Mouse (Mus musculus) retina, adult 2 months (tissue): ENCODE data around the gene Lmntd2.

Experiments
- DNase-seq: peaks from one replicate; pipeline ENCODE4 v3.0.0-alpha.2; 2012; ENCODE audit warnings: low read depth, low spot score

The Lmntd2 gene

DNA sequence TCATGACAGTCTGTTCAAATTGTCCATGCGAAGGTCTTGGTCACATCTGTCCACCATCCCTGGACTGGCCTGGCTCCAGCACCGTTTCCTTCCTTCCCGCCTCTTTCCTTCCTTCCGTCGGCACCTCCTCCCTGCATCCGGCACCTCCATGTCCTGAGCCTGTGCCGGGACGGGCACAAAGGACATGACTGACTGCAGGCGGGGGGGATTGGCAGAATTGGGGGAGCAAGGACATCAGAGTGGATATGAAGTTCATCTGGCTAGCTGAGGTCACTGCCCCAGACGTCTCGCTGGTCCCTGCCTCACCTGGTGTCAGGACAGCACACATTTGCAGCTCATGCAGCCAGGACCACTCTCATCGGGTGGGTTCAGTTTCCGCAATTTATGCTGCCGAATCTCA is 22.8 kb downstream of the Lmntd2 start:
- DNase-seq = no peak

DNA sequence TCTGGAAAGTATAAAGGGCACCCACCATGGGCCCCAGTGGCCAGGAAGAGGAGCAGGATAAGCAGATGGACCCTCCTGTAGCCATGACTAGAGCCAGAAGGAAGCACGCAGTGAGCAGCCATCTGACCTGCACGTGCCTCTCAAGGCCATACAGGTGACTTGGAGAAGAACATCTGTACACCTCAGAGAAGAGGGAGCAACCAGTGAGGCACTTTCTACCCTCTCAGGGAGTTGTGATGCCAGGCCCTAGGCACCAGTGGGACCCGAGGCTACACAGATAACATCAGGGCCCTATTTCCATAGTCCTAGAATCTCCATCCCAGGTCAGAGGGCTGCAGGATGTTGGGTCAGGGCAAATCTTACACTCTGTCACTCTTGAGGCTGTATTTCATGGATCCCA is 23.7 kb downstream of the Lmntd2 start:
- no peak for DNase-seq

DNA sequence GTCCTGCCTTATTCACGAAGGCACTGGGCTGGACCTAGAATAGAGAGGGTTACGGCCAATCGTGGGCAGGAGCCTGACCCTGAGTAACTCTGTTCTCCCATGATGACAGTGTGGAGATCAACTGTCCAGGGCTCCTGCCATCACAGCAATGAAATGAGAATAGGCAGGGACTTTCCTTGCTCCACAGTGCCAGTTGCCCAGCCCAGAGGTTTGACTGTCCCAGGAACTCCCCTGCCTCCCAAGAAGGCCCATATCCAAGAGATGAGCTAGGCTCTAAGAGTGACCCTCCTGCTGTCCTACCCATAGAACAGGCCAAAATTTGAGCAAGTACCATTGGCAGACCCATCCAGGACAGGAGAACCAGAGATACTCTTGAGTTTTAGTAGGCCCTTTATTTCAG is 25.1 kb downstream of the Lmntd2 start:
- DNase-seq = no peak

DNA sequence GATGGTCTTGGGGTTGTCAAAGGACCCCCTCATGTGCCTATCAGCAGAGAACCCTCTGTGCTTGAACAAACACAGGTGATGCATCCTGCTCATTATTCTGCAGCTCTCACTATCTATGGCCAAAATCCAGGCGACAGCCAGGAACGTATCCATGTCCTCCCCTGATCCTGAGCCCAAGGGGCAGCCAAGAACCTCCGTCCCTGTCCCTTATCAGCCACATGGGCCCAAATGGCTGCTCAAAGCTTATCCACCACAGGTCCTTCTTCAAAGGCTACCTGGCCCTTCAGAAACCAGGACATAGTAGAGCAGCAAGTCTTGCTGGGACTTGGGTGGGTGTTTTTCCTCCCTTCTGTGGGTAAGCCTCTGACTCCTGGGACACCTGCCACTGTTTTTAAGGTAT is 25.7 kb downstream of the Lmntd2 start:
- no peak for DNase-seq

DNA sequence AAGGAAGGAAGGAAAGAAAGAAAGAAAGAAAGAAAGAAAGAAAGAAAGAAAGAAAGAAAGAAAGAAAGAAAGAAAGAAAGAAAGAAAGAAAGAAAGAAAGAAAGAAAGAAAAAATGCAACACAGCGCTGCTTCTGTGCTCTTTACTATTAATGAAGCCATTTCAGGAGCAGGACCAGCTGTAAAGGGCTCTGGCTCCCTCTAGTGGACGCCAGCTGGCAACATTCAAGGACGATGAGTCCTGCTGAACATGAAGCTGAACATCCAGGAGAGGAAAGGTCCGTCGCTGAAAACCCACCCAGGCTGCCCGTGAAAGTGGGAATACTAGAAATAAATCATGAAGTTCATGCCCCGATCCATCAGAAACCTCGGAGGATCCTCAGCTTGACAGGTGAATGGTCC is 37.7 kb downstream of the Lmntd2 start:
- DNase-seq = peak; percentile 80

DNA sequence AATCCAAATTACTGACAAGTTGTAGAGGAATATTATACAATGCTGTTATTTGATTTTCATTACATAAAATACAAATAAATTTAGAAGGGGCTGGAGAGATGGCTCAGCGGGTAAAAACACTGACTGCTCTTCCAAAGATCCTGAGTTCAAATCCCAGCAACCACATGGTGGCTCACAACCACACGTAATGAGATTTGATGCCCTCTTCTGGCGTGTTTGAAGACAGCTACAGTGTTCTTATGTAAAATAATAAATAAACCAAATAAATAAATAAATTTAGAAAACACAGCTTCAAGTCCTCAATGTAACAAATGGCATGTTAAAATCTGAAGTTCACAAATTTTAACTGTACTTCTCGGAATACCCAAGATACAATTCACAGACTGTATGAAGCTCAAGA is 38.8 kb downstream of the Lmntd2 start:
- DNase-seq = no peak

DNA sequence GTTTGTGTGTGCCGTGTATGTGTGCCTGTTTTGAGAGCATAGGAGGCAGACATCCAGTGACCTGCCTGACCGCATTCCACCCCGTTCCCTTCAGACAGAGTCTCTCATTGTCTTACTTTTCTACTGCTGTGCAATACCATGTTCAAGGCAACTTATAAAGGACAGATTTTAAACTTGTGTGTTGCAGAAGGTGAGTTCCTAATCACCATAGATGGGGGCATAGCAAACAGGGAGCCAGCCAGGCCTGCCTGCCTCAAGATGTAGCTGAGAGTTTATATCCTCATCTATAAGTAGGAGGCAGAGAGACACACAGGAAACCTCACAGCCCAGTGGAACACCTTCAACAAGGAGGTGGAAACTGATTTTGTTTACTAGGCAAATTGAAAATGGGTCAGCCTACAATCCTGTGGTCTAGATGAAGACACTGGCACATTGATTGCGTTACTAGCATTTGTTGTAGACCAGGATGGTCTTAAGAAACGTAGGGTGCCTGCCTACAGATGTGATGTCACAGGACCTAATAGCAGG is 40.5 kb downstream of the Lmntd2 start:
- no peak for DNase-seq

DNA sequence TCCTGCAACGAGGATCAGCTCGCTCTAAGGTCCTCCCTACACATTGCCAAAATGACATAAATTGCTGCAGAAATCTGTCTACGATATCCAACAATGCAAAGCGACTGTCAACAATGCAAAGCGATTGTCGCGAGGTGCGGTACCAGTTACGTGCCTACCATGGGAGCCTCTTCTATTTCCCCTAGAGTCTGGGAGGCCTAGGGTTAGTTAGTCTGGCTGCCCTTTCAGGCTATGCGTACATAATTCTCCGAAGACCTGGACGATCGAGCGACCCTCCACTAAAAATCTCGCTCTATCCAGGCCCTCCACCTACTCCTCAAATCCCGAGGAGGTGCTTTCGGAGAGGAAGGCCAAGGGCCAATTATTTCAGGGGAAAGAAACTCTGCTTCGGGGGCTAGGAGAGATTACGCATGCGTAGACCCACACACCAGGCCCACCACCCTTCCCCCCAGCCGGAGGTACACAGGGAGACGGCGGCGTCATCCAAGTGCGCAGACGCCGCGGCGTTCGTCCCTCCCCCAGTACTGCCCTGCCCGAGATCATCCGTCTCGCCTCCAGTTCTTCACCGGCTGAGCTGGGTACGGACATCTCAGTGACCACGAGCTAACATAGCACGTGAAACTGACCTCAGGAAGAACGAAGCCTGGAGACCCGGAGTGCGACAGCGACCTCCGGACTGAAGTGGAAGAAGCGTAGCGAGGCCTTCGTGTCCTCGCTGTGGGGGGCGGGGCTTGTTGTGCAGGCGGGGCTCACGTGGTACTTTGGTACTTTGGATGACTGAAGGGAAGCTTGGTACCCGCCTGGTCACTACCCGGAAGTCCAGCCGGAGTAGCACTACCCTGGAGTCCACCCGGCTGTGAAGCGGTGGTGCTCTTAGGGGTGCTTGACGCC is 41.5 kb downstream of the Lmntd2 start, which contains the start of gene Rnh1:
Gene Rnh1 (minus strand): TSS at position 742 of the 891 bp plus-strand sequence.
- peak; percentile 81 for DNase-seq

DNA sequence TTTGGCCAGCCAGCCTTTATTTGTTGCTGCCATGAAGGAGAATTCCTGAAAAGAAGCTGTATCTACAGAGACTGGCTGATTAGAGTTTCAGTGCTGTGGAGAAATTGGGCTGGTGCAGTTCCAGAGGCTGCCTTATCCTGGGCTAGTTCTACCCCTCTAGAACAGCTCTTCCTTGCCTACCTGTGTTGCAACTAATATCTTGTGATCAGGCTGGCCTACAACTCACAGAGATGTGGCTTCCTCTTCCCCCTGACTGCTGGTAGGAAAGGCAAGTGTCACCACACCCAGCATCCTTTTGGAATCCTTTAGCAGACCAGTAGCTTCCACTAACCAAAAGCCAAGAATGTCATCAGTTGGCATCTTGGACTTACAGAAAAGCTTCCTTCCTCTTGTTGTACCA is 44.0 kb downstream of the Lmntd2 start:
- no peak for DNase-seq

DNA sequence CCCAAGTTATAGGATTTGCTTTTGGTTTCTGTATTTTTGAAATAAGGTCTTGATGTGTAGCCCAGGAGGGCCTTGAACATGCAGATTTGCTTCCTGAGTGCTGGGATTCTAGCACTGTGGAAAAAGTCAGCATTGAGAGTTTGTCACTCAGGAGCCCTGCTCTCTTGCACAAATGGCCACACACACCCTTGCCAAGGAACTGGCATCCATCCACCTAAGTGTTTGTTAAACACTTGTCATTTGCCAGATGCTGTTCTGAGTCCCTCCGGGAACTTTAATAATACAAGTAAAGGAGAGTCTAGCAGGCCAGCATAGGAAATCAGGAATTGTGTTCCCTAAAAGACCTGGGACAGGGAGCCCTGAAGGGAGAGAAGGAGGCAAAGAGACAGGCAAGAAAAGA is 44.6 kb downstream of the Lmntd2 start:
- no peak for DNase-seq

DNA sequence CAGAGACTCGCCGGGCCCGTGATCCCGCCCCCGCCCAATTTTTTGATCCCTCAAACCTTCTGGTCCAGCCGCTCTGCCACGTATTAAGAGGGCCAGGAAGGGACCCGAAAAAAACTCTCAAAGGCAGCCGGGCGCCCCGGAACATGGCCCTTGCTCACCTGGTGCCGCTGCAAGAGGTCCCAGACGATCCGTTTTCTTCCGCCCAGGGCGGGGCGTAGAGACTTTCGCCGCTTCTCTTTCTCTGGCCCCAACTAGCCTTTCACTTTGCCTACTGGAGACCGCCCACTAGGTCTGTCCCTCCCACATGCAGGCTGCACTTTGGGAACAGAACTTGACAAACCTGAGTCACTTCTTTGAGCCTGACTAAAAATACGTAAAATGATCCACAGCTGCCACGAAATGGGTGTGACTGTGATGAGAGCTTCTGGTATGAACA is 45.3 kb downstream of the Lmntd2 start:
- no peak for DNase-seq

DNA sequence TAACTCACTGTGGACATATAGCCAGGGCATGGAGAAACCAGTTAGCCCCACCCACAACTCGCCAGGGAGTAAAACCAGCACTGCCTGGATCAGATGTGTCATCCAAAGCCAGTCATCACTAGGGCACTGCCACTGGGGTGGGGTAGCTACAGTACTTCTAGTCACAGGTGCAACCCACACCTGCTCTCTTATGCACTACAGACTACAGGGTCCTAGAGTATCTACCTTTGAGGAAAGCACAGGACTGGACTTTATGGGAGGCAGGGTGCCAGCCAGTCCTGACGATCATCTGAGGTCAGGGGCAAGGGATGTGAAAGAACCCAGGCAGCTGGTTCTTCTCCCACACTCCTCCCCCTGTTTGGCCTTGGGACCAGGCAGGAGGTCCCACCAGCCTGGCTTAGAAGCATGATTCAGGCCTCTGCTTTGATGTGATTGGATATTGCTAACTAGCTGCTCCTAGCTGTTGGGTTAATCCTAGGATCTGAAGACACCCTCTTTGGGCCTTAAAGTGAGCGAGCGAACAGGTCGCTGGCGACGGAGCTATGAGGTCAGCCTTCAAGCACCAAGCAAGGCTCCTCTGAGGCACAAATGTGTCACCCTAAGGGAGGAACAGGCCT is 45.9 kb downstream of the Lmntd2 start:
- DNase-seq = no peak

DNA sequence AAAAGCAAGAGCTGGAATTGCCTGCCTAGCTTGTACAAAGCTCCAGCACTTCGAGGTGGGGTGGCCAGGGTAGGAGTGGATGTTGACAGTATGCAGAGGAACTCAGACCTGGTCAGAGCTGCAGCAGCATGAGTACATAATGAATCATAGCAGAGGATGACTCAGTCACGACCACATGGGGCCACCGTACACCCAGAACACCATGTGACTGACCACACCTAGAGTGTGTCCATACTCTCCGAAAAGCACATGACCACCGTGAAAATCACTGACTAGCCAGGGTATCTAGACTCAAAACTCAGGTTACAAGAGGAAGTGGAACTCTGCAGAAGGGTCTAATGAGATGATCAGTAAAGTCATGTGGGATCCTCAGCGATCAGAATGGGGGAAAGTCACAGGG is 49.0 kb downstream of the Lmntd2 start:
- no peak for DNase-seq

DNA sequence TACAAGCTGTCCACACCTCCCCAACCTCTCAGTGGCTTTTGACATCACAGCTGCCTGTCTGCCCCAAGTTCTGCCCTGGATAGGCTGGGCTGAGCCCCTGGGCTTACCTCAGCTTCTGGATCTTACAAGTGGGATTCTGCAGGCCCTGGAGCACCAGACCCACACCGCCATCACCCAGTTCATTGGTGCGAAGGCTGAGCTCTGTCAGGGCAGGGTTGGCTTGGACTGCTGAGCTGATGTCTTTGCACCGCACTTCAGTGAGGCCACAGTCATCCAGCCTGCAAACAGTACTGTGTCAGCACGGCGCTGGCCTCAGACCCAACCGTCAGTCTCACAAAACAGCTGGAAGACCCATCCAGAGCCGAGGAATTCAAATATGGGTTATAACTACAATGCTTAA is 49.5 kb downstream of the Lmntd2 start:
- DNase-seq = no peak
